Mouse (Mus musculus): ENCODE measurements around the gene Dgki. TPM values are rescaled to one million over a fixed set of nuclear protein-coding genes. Genes with fewer than 3 reads are reported as not detected.

Dgki gene
- polyA plus RNA-seq, 1 experiment from 2014 or later = 0.27 TPM

DNA sequence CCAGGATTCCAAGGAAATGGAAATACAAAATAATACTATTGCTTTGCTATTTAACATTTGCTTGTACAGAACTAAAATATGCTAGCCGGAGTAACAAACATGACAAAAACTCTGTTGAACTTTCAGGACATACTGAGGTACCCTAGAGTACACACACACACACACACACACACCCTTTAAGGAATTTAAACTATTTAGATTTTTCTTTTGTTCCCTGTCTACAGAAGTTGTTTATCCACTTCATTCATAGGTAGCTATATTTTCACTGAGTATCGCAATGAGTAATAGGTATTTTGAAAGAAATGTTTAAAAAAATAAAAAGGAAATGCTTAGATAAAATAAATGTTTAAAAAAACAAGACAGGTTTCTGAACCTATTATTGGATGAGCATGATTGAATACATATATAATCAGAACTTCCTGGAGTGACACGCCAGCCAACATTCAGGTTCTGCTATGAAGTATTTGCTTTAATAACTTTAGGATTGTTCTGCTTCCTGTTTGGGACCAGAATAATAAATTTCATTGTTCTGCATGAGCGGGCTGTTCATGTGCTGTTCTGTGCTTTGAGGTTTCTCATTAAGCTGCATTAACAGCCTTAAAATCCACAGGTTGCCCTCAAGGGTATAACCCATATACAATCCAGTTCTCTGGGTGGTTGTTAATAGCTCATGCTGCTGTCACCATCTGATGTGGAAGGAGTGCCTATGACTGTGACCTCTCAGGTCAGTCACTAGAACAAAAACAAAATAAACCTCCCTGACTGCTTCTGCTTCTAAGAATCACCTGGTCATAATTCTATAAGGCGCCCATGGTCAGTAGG, 457.7 kb downstream of the Dgki start:
- Histone ChIP-seq H3K27ac (ENCODE audit: low read depth, low read length) (no peak overlapping the region), H3K36me3 (ENCODE audit: control insufficient read depth, insufficient read depth, low read length) (no peaks in the 10 kb centered on the region), H3K9ac (ENCODE audit: low read depth, low read length) (no peak overlapping the region), H3K27me3 (ENCODE audit: control insufficient read depth, insufficient read depth, low read length) (no peaks in the 10 kb centered on the region), H3K4me3 (ENCODE audit: low read length) (no peak overlapping the region), H3K4me1 (ENCODE audit: control insufficient read depth, insufficient read depth, low read length) (peaks cover 7% of the 10 kb centered on the region; the same call in 1 of the 2 replicates), H3K4me2 (replicated peaks; ENCODE audit: low read depth, low read length) (no peak overlapping the region), H3K9me3 (ENCODE audit: control insufficient read depth, low read length) (no peaks in the 10 kb centered on the region)
- peak; percentile 28; the same call in 1 of the 2 replicates for ATAC-seq (ENCODE audit: low FRiP score, low TSS enrichment)
- WGBS = 54% methylated on average over 5 of the region's 5 CpGs

DNA sequence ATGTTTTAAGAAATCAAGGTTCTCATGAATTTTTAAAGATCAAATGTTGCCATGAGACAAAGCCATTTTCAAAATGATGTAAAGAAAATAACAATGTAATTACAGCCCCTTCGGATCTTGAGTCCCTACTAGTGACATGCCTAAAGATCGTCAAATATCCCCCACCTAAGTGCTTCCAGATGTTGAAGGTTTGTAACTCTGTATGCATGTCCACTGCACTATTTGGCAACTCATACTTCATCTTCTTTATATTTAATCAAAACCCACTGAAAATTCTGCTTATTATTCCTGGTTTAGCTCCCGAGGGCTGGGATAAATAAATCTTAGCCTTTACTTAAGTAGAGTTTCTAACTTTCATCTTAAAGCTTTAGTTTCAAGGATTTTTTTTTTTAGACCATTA, 458.3 kb downstream of the Dgki start:
- Histone ChIP-seq H3K36me3 (ENCODE audit: control insufficient read depth, insufficient read depth, low read length) (no peaks in the 10 kb centered on the region), H3K4me2 (replicated peaks; ENCODE audit: low read depth, low read length) (no peak overlapping the region), H3K9ac (ENCODE audit: low read depth, low read length) (no peak overlapping the region), H3K27me3 (ENCODE audit: control insufficient read depth, insufficient read depth, low read length) (no peaks in the 10 kb centered on the region), H3K4me1 (ENCODE audit: control insufficient read depth, insufficient read depth, low read length) (peaks cover 7% of the 10 kb centered on the region; the same call in 1 of the 2 replicates), H3K4me3 (ENCODE audit: low read length) (no peak overlapping the region), H3K27ac (ENCODE audit: low read depth, low read length) (no peak overlapping the region), H3K9me3 (ENCODE audit: control insufficient read depth, low read length) (no peaks in the 10 kb centered on the region)
- 45% methylated on average over 3 of the region's 3 CpGs for WGBS
- ATAC-seq (ENCODE audit: low FRiP score, low TSS enrichment) = no peak

DNA sequence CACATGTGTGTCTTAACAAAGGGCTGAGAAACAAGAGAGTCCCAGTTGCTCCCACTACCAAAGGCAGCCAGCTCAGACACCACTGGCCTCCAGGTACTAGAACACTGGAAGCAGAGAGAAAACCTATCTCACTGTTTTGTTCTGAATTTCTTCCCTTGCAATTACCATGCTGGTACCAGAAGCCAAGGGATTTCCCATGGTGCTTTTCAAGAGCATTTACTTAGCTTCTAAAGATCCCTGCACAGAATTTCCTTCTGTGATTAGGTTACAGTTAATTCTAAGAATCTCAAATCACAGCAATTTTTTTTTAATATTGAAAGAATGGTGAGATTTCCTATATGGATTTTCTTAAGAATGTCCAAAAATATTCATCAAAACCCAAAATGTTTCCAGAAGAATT, 458.8 kb downstream of the Dgki start:
- Histone ChIP-seq H3K4me3 (ENCODE audit: low read length) (no peak overlapping the region), H3K4me1 (ENCODE audit: control insufficient read depth, insufficient read depth, low read length) (peaks cover 7% of the 10 kb centered on the region; the same call in 1 of the 2 replicates), H3K27me3 (ENCODE audit: control insufficient read depth, insufficient read depth, low read length) (no peaks in the 10 kb centered on the region), H3K36me3 (ENCODE audit: control insufficient read depth, insufficient read depth, low read length) (no peaks in the 10 kb centered on the region), H3K9me3 (ENCODE audit: control insufficient read depth, low read length) (no peaks in the 10 kb centered on the region), H3K4me2 (replicated peaks; ENCODE audit: low read depth, low read length) (no peak overlapping the region), H3K27ac (ENCODE audit: low read depth, low read length) (no peak overlapping the region), H3K9ac (ENCODE audit: low read depth, low read length) (no peak overlapping the region)
- ATAC-seq (ENCODE audit: low FRiP score, low TSS enrichment) = no peak

DNA sequence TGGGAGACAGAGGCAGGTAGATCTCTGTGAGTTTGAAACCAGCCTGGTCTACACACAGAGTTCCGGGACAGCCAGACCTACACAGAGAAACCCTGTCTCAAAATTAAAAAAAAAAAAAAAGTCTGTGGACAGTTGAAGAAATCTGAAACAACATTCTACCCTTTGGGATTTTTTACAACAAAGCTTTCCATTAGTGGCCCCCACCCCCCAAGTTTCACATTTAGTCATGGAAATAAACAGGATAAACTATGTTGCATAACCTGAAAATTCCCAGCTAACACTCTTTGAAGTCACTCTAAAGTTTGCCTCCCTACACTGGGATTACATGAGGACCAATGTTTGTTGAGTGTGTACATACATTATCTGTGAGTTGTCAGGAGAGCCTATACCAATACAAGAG, 461.2 kb downstream of the Dgki start:
- ATAC-seq (ENCODE audit: low FRiP score, low TSS enrichment) = no peak
- WGBS = 93% methylated on average over 1 of the region's 1 CpGs
- H3K27ac ChIP-seq (ENCODE audit: low read depth, low read length) = no peak overlapping the region
- no peaks in the 10 kb centered on the region for H3K27me3 ChIP-seq (ENCODE audit: control insufficient read depth, insufficient read depth, low read length)
- H3K36me3 ChIP-seq (ENCODE audit: control insufficient read depth, insufficient read depth, low read length) = no peaks in the 10 kb centered on the region
- H3K4me1 ChIP-seq (ENCODE audit: control insufficient read depth, insufficient read depth, low read length) = peaks cover 7% of the 10 kb centered on the region; the same call in 1 of the 2 replicates
- no peak overlapping the region for H3K4me3 ChIP-seq (ENCODE audit: low read length)
- no peaks in the 10 kb centered on the region for H3K9me3 ChIP-seq (ENCODE audit: control insufficient read depth, low read length)
- H3K4me2 ChIP-seq (replicated peaks; ENCODE audit: low read depth, low read length) = no peak overlapping the region
- no peak overlapping the region for H3K9ac ChIP-seq (ENCODE audit: low read depth, low read length)

DNA sequence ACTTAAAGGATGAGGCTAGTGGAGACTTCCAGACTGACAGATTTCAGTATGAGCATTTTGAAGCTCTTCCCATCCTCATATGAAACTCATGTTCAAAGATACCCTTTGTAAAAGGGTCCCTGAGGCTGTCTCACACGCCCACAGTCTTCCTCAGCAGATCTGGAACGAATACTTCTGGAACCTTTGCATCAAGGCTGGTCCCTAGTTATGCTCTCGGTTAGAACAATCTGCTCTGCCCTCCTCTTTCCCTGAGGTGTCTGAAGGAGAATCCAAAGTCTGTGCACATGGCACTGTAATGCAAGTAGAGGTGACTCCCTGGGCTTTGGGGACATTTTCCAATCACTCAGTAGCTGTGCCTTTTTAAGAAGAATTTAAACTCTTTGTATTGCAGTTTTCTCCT, 464.6 kb downstream of the Dgki start:
- Histone ChIP-seq H3K4me3 (ENCODE audit: low read length) (no peak overlapping the region), H3K9me3 (ENCODE audit: control insufficient read depth, low read length) (no peaks in the 10 kb centered on the region), H3K27ac (ENCODE audit: low read depth, low read length) (no peak overlapping the region), H3K36me3 (ENCODE audit: control insufficient read depth, insufficient read depth, low read length) (no peaks in the 10 kb centered on the region), H3K4me2 (replicated peaks; ENCODE audit: low read depth, low read length) (no peak overlapping the region), H3K27me3 (ENCODE audit: control insufficient read depth, insufficient read depth, low read length) (no peaks in the 10 kb centered on the region), H3K4me1 (ENCODE audit: control insufficient read depth, insufficient read depth, low read length) (no peaks in the 10 kb centered on the region), H3K9ac (ENCODE audit: low read depth, low read length) (no peak overlapping the region)
- ATAC-seq (ENCODE audit: low FRiP score, low TSS enrichment) = no peak
- 80% methylated on average over 3 of the region's 3 CpGs for WGBS

DNA sequence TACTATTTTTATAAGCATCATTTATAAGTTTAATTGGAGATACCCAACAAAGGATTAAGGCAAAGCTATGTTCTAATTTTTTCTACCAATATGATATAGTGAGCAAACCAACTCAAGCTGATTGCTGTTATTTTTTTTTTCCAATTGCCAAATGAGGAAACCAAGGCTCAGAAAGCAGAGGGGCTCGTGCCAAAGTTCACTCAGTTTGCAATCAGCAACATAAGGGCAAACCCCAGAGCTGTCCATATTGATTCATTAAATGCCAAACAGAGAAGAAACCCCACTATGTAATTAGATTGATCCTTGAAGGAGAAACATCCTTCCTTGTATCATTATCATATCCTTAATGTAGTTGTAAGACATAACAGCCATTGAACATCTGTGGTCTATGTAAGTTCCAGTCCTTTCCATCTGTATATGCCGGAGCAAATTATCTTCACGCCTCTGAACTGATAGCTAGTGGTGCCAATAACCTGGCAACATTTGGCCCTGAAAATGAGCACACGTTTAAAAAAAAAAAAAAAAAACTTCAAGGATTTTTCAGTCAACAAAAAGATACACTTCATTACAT, 465.2 kb downstream of the Dgki start:
- H3K9ac ChIP-seq (ENCODE audit: low read depth, low read length) = no peak overlapping the region
- H3K27me3 ChIP-seq (ENCODE audit: control insufficient read depth, insufficient read depth, low read length) = no peaks in the 10 kb centered on the region
- no peak for ATAC-seq (ENCODE audit: low FRiP score, low TSS enrichment)

GRCm38 (mm10) chr6:36832681-36833080, 467.3 kb downstream of the Dgki start:
- Histone ChIP-seq H3K9ac (ENCODE audit: low read depth, low read length) (no peak overlapping the region), H3K4me2 (replicated peaks; ENCODE audit: low read depth, low read length) (no peak overlapping the region), H3K27me3 (ENCODE audit: control insufficient read depth, insufficient read depth, low read length) (no peaks in the 10 kb centered on the region), H3K4me3 (ENCODE audit: low read length) (no peak overlapping the region), H3K4me1 (ENCODE audit: control insufficient read depth, insufficient read depth, low read length) (no peaks in the 10 kb centered on the region), H3K9me3 (ENCODE audit: control insufficient read depth, low read length) (no peaks in the 10 kb centered on the region), H3K27ac (ENCODE audit: low read depth, low read length) (no peak overlapping the region), H3K36me3 (ENCODE audit: control insufficient read depth, insufficient read depth, low read length) (no peaks in the 10 kb centered on the region)
- no peak for ATAC-seq (ENCODE audit: low FRiP score, low TSS enrichment)
- 80% methylated on average over 4 of the region's 4 CpGs for WGBS

More for the DNA sequence above, 465.2 kb downstream of the Dgki start:
- Histone ChIP-seq H3K9me3 (ENCODE audit: control insufficient read depth, low read length) (no peaks in the 10 kb centered on the region), H3K4me3 (ENCODE audit: low read length) (no peak overlapping the region), H3K4me1 (ENCODE audit: control insufficient read depth, insufficient read depth, low read length) (no peaks in the 10 kb centered on the region), H3K4me2 (replicated peaks; ENCODE audit: low read depth, low read length) (no peak overlapping the region), H3K36me3 (ENCODE audit: control insufficient read depth, insufficient read depth, low read length) (no peaks in the 10 kb centered on the region), H3K27ac (ENCODE audit: low read depth, low read length) (no peak overlapping the region)
- WGBS = 85% methylated on average over 4 of the region's 4 CpGs

DNA sequence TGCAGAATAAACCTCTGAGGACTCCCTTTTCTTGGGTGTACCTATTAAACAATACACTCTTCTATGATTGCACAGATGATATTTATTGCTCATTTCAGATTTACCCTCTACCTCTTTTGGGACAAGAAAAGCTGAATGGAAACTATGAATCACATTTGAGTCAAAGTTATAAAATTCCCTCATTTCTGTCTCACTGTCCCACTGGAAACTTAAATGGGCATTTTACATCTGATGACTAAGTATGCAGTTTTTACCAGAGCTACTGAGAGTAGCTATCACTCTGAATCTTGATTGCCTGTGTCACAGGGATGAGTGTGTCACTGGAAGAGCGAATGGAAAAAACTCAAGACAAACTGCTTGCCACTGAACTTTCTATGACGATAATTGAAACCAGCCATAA, 467.8 kb downstream of the Dgki start:
- Histone ChIP-seq H3K4me3 (ENCODE audit: low read length) (no peak overlapping the region), H3K27ac (ENCODE audit: low read depth, low read length) (no peak overlapping the region), H3K27me3 (ENCODE audit: control insufficient read depth, insufficient read depth, low read length) (no peaks in the 10 kb centered on the region), H3K4me1 (ENCODE audit: control insufficient read depth, insufficient read depth, low read length) (no peaks in the 10 kb centered on the region), H3K9ac (ENCODE audit: low read depth, low read length) (no peak overlapping the region), H3K36me3 (ENCODE audit: control insufficient read depth, insufficient read depth, low read length) (no peaks in the 10 kb centered on the region), H3K4me2 (replicated peaks; ENCODE audit: low read depth, low read length) (no peak overlapping the region), H3K9me3 (ENCODE audit: control insufficient read depth, low read length) (no peaks in the 10 kb centered on the region)
- ATAC-seq (ENCODE audit: low FRiP score, low TSS enrichment) = no peak
- 86% methylated on average over 2 of the region's 2 CpGs for WGBS

GRCm38 (mm10) chr6:36830371-36830925, 469.5 kb downstream of the Dgki start:
- Histone ChIP-seq H3K9ac (ENCODE audit: low read depth, low read length) (no peak overlapping the region), H3K4me2 (replicated peaks; ENCODE audit: low read depth, low read length) (no peak overlapping the region), H3K9me3 (ENCODE audit: control insufficient read depth, low read length) (no peaks in the 10 kb centered on the region), H3K27me3 (ENCODE audit: control insufficient read depth, insufficient read depth, low read length) (no peaks in the 10 kb centered on the region), H3K4me1 (ENCODE audit: control insufficient read depth, insufficient read depth, low read length) (no peaks in the 10 kb centered on the region), H3K36me3 (ENCODE audit: control insufficient read depth, insufficient read depth, low read length) (no peaks in the 10 kb centered on the region), H3K4me3 (ENCODE audit: low read length) (no peak overlapping the region), H3K27ac (ENCODE audit: low read depth, low read length) (no peak overlapping the region)
- WGBS = 84% methylated on average over 9 of the region's 9 CpGs
- ATAC-seq (ENCODE audit: low FRiP score, low TSS enrichment) = no peak
